Mouse (Mus musculus): ENCODE data around the gene Mob1b. TPM values are rescaled to one million over a fixed set of nuclear protein-coding genes. Genes with fewer than 3 reads are reported as not detected.

The Mob1b gene
- polyA plus RNA-seq, 1 experiment from 2014 or later: 16.2 TPM

DNA sequence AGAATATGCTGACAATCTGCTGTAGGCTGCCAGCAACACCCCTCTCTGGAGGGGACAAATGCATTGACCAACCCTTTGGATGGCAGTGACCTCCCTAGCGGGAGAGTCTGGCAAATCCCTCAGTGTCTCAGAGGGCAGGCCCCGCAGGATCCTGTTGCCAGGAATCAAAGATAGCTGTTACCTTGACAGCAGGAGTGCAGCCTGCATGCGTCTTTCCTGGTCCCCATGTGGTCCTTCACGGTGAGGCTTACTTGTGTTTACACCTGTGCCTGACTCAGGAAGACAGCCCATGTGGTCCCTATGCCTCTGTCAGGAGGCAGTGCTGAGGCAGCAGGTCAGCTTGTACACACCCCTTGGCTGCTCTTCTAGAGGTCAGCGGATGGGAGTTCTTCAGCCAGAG lies 85.6 kb downstream of the Mob1b start:
- WGBS: 35% methylated on average over 5 of the region's 5 CpGs
- DNase-seq (ENCODE audit: low spot score): no peak

GRCm38 (mm10) chr5:88807342-88807741 lies 86.7 kb downstream of the Mob1b start:
- ATAC-seq (ENCODE audit: insufficient read depth, low FRiP score, low TSS enrichment) (no peak), DNase-seq (ENCODE audit: low spot score) (no peak)
- H3K4me2 ChIP-seq (ENCODE audit: low read depth): no peak overlapping the region
- no peaks in the 10 kb centered on the region for H3K27me3 ChIP-seq (ENCODE audit: control insufficient read depth, insufficient read depth, low read length)
- H3K36me3 ChIP-seq (ENCODE audit: control insufficient read depth, insufficient read depth, low read length): no peaks in the 10 kb centered on the region
- no peaks in the 10 kb centered on the region for H3K9me3 ChIP-seq (ENCODE audit: control insufficient read depth, low read length)
- no peak overlapping the region for H3K9ac ChIP-seq (ENCODE audit: low read length)
- no peak overlapping the region for H3K4me3 ChIP-seq (ENCODE audit: low read depth, low read length)
- H3K27ac ChIP-seq (ENCODE audit: low read depth, low read length): no peak overlapping the region
- H3K4me1 ChIP-seq (ENCODE audit: control insufficient read depth, insufficient read depth, low read length): no peaks in the 10 kb centered on the region
- 32% methylated on average over 9 of the region's 9 CpGs for WGBS

More for the DNA sequence above, 85.6 kb downstream of the Mob1b start:
- no peaks in the 10 kb centered on the region for H3K4me1 ChIP-seq (ENCODE audit: control insufficient read depth, insufficient read depth, low read length)
- H3K27ac ChIP-seq (ENCODE audit: low read depth, low read length): no peak overlapping the region
- H3K4me3 ChIP-seq (ENCODE audit: low read depth, low read length): no peak overlapping the region
- no peak for ATAC-seq (ENCODE audit: insufficient read depth, low FRiP score, low TSS enrichment)
- no peaks in the 10 kb centered on the region for H3K9me3 ChIP-seq (ENCODE audit: control insufficient read depth, low read length)
- H3K27me3 ChIP-seq (ENCODE audit: control insufficient read depth, insufficient read depth, low read length): no peaks in the 10 kb centered on the region
- no peak overlapping the region for H3K4me2 ChIP-seq (ENCODE audit: low read depth)
- no peak overlapping the region for H3K9ac ChIP-seq (ENCODE audit: low read length)
- H3K36me3 ChIP-seq (ENCODE audit: control insufficient read depth, insufficient read depth, low read length): no peaks in the 10 kb centered on the region

DNA sequence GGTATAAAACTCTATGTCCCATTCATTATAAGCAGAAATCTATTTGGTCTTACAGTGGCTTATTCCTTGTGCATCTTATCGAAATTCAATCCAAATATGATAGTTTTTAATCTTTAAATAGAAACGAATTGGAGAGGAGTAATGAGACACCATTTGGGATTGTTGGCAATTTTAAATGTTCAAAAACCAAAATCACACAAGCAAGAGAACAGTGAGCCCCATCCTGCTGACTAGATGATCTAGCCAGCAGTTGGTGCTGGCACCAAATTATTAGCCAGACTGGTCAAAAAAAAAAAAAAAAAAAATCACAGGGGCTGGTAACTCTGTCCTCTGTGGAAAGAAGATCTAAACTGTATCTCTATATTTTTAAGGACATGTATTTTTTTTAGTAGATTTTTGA lies 92.5 kb downstream of the Mob1b start:
- H3K36me3 ChIP-seq (ENCODE audit: control insufficient read depth, insufficient read depth, low read length): no peaks in the 10 kb centered on the region
- no peak overlapping the region for H3K4me3 ChIP-seq (ENCODE audit: low read depth, low read length)
- H3K9me3 ChIP-seq (ENCODE audit: control insufficient read depth, low read length): no peaks in the 10 kb centered on the region
- no peak overlapping the region for H3K27ac ChIP-seq (ENCODE audit: low read depth, low read length)
- 84% methylated on average over 2 of the region's 2 CpGs for WGBS
- H3K9ac ChIP-seq (ENCODE audit: low read length): no peak overlapping the region
- ATAC-seq (ENCODE audit: insufficient read depth, low FRiP score, low TSS enrichment): no peak
- no peak for DNase-seq (ENCODE audit: low spot score)
- H3K27me3 ChIP-seq (ENCODE audit: control insufficient read depth, insufficient read depth, low read length): no peaks in the 10 kb centered on the region
- no peaks in the 10 kb centered on the region for H3K4me1 ChIP-seq (ENCODE audit: control insufficient read depth, insufficient read depth, low read length)
- H3K4me2 ChIP-seq (ENCODE audit: low read depth): no peak overlapping the region

Other genes with a start within 250 kb of the Mob1b start
- not detected in 2 replicates for gene Enam, start 232.9 kb upstream of the Mob1b start, polyA plus RNA-seq (2014; fragmentation: Nextera tagmentation; extraction: Ambion mirVana)
- gene Jchain, start 193.0 kb upstream of the Mob1b start, polyA plus RNA-seq (2014; fragmentation: Nextera tagmentation; extraction: Ambion mirVana): 0.21 and 0.34 TPM in 2 replicates
- gene Utp3, start 166.4 kb upstream of the Mob1b start, polyA plus RNA-seq (2014; fragmentation: Nextera tagmentation; extraction: Ambion mirVana): 69.9 and 71.0 TPM in 2 replicates
- 130 and 134 TPM in 2 replicates for gene Rufy3, start 155.8 kb upstream of the Mob1b start, polyA plus RNA-seq (2014; fragmentation: Nextera tagmentation; extraction: Ambion mirVana)
- 105 and 108 TPM in 2 replicates for gene Grsf1, start 44.7 kb upstream of the Mob1b start, polyA plus RNA-seq (2014; fragmentation: Nextera tagmentation; extraction: Ambion mirVana)
- gene Dck, start 44.1 kb downstream of the Mob1b start, polyA plus RNA-seq (2014; fragmentation: Nextera tagmentation; extraction: Ambion mirVana): 118 and 119 TPM in 2 replicates
- gene Slc4a4, start 166.0 kb downstream of the Mob1b start, polyA plus RNA-seq (2014; fragmentation: Nextera tagmentation; extraction: Ambion mirVana): 1.7 and 2.6 TPM in 2 replicates

Measured in neural tube, embryonic 11.5 days (tissue).